Mouse (Mus musculus) gastrocnemius, postnatal 4 days (tissue): ENCODE results near the gene Ulk4. TPM values are rescaled to one million over a fixed set of nuclear protein-coding genes. Genes with fewer than 3 reads are reported as not detected.

Source experiments
- DNase-seq, 2 experiments: peaks; one replicate each; pipeline ENCODE4 v3.0.0; 2021 to 2022; ENCODE audit warnings: low spot score in 2 of 2, mixed read lengths in 2 of 2
- total RNA-seq, 2 experiments: library from RNA; stranded (reverse); gene quantifications; 2 replicates each; pipeline ENCODE4 v1.2.3; 2021

Ulk4 gene
- total RNA-seq, 2 experiments from 2014 or later: 2.2 to 2.3 TPM

- DNase-seq: no peak
These were observed 155.0 kb downstream of the Ulk4 start for GRCm38 (mm10) chr9:121122039-121122438.

GRCm38 (mm10) chr9:121117936-121118335, 159.1 kb downstream of the Ulk4 start:
- DNase-seq: no peak

GRCm38 (mm10) chr9:121112131-121112530, 164.9 kb downstream of the Ulk4 start:
- no peak for DNase-seq

GRCm38 (mm10) chr9:121108110-121108509, 168.9 kb downstream of the Ulk4 start:
- peak in 1 of 2 experiments; percentile 69 for DNase-seq

GRCm38 (mm10) chr9:121107643-121108042, 169.4 kb downstream of the Ulk4 start:
- DNase-seq: peak; percentile 32 to 80

- DNase-seq: no peak
These were observed 169.9 kb downstream of the Ulk4 start for GRCm38 (mm10) chr9:121107101-121107500.

GRCm38 (mm10) chr9:121101516-121101915, 175.5 kb downstream of the Ulk4 start:
- no peak for DNase-seq

GRCm38 (mm10) chr9:121099453-121099852, 177.5 kb downstream of the Ulk4 start:
- no peak for DNase-seq

- no peak for DNase-seq
These were observed 183.2 kb downstream of the Ulk4 start for GRCm38 (mm10) chr9:121093760-121094159.

GRCm38 (mm10) chr9:121092568-121092967, 184.4 kb downstream of the Ulk4 start:
- DNase-seq: no peak

- DNase-seq: no peak
These were observed 185.8 kb downstream of the Ulk4 start for GRCm38 (mm10) chr9:121091016-121091735.

GRCm38 (mm10) chr9:121087661-121088060, 189.3 kb downstream of the Ulk4 start:
- no peak for DNase-seq

GRCm38 (mm10) chr9:121084191-121084590, 192.8 kb downstream of the Ulk4 start:
- no peak for DNase-seq

GRCm38 (mm10) chr9:121080834-121081233, 196.2 kb downstream of the Ulk4 start:
- no peak for DNase-seq

- DNase-seq: no peak
These were observed 196.6 kb downstream of the Ulk4 start for GRCm38 (mm10) chr9:121080413-121080812.

- DNase-seq: peak in 1 of 2 experiments; percentile 30
These were observed 197.5 kb downstream of the Ulk4 start for GRCm38 (mm10) chr9:121079388-121080088.

- DNase-seq: no peak
These were observed 200.7 kb downstream of the Ulk4 start for GRCm38 (mm10) chr9:121076291-121076690.

GRCm38 (mm10) chr9:121075246-121075645, 201.8 kb downstream of the Ulk4 start:
- no peak for DNase-seq

GRCm38 (mm10) chr9:121074726-121075125, 202.3 kb downstream of the Ulk4 start:
- no peak for DNase-seq

- no peak for DNase-seq
These were observed 204.8 kb downstream of the Ulk4 start for GRCm38 (mm10) chr9:121072127-121072757.

- DNase-seq: no peak
These were observed 205.4 kb downstream of the Ulk4 start for GRCm38 (mm10) chr9:121071461-121072126.

- no peak for DNase-seq
These were observed 205.9 kb downstream of the Ulk4 start for GRCm38 (mm10) chr9:121071050-121071449.
